Mouse (Mus musculus): Measurements from ENCODE around the gene Samd3.

DNA sequence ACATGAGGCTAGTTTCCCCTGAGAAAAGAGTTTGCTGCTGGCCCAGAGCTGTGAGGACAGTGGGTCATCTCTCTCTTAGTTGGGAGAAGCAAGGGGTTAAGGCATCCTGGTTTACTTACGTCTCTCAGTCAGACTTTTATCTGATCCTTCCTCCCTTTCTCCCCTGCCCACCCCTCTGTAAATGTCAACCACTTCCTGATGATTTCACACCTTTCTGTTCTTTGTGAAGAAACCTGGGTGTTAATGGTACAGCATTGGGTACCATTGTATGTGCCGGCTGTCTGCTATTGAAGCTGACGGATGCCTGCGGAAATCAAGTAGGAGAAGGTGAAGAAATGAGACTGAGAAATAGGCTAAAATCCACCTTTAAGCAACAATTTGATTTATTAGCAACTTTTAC, at the start of gene Samd3:
- TF ChIP-seq CTCF (IDR thresholded peaks at IDR 0.05; ENCODE audit: borderline replicate concordance, insufficient read depth, low read depth, low read length), result no peak
- TF ChIP-seq POLR2A (IDR thresholded peaks at IDR 0.05; ENCODE audit: borderline replicate concordance, insufficient read depth, low read length), result no peak
